Mouse (Mus musculus): ENCODE results near the gene Ngdn.
"Not testable (repeated sequence)": the region's sequence is repeated elsewhere in the genome, so short reads cannot be mapped to it uniquely, and the experiment has no call there.

Ngdn gene

GRCm38 (mm10) chr14:55014991-55015766 is at the start of gene Ngdn:
Ngdn (plus strand) TSS chr14:55015454.
- peak; percentile 99 for DNase-seq

- DNase-seq = no peak
These were observed 49.6 kb upstream of the Ngdn start for GRCm38 (mm10) chr14:54965631-54966030.

GRCm38 (mm10) chr14:54966320-54966977 is 48.8 kb upstream of the Ngdn start, which contains the start of gene Myh6:
Myh6 (minus strand) TSS chr14:54966927.
- no peak for DNase-seq

- DNase-seq = no peak
These were observed 47.4 kb upstream of the Ngdn start for GRCm38 (mm10) chr14:54967874-54968273.

- DNase-seq = no peak
These were observed 46.9 kb upstream of the Ngdn start for GRCm38 (mm10) chr14:54968344-54968743.

- DNase-seq = not testable (repeated sequence)
These were observed 42.5 kb upstream of the Ngdn start for GRCm38 (mm10) chr14:54972786-54973185.

GRCm38 (mm10) chr14:54974068-54974791 is 41.0 kb upstream of the Ngdn start:
- peak; percentile 12 to 21 for DNase-seq

GRCm38 (mm10) chr14:54976633-54977032 is 38.6 kb upstream of the Ngdn start, which contains the start of gene Gm17428:
Gm17428 (plus strand) TSS chr14:54976933.
- no peak for DNase-seq

- DNase-seq = no peak
These were observed 36.6 kb upstream of the Ngdn start for GRCm38 (mm10) chr14:54978664-54979063.

- no peak for DNase-seq
These were observed 33.3 kb upstream of the Ngdn start for GRCm38 (mm10) chr14:54981934-54982333.

- not testable (repeated sequence) for DNase-seq
These were observed 26.8 kb upstream of the Ngdn start for GRCm38 (mm10) chr14:54988350-54988874.

GRCm38 (mm10) chr14:54988882-54989281 is 26.4 kb upstream of the Ngdn start:
- no peak for DNase-seq

GRCm38 (mm10) chr14:54989886-54990441 is 25.3 kb upstream of the Ngdn start:
- DNase-seq = no peak

GRCm38 (mm10) chr14:54992196-54992595 is 23.1 kb upstream of the Ngdn start:
- no peak for DNase-seq

GRCm38 (mm10) chr14:54993636-54994035 is 21.6 kb upstream of the Ngdn start:
- no peak for DNase-seq

GRCm38 (mm10) chr14:54994136-54994868 is 21.0 kb upstream of the Ngdn start, which contains the start of gene Myh7:
Myh7 (minus strand) TSS chr14:54994626.
- no peak for DNase-seq

- DNase-seq = no peak
These were observed 20.4 kb upstream of the Ngdn start for GRCm38 (mm10) chr14:54994869-54995186.

GRCm38 (mm10) chr14:54995457-54996138 is 19.7 kb upstream of the Ngdn start:
- DNase-seq = peak; percentile 34 to 41

GRCm38 (mm10) chr14:54996793-54997192 is 18.5 kb upstream of the Ngdn start:
- DNase-seq = no peak

- no peak for DNase-seq
These were observed 18.0 kb upstream of the Ngdn start for GRCm38 (mm10) chr14:54997297-54997696.

GRCm38 (mm10) chr14:54998680-54999079 is 16.6 kb upstream of the Ngdn start:
- DNase-seq = no peak
